Mouse (Mus musculus) kidney, adult 9 months (tissue): ENCODE results near the gene Dytn.

Source experiments
- DNase-seq: peaks from one replicate; pipeline ENCODE4 v3.0.0; 2022

The Dytn gene

GRCm38 (mm10) chr1:63576803-63577202 lies 109.9 kb downstream of the Dytn start:
- DNase-seq = no peak

DNA sequence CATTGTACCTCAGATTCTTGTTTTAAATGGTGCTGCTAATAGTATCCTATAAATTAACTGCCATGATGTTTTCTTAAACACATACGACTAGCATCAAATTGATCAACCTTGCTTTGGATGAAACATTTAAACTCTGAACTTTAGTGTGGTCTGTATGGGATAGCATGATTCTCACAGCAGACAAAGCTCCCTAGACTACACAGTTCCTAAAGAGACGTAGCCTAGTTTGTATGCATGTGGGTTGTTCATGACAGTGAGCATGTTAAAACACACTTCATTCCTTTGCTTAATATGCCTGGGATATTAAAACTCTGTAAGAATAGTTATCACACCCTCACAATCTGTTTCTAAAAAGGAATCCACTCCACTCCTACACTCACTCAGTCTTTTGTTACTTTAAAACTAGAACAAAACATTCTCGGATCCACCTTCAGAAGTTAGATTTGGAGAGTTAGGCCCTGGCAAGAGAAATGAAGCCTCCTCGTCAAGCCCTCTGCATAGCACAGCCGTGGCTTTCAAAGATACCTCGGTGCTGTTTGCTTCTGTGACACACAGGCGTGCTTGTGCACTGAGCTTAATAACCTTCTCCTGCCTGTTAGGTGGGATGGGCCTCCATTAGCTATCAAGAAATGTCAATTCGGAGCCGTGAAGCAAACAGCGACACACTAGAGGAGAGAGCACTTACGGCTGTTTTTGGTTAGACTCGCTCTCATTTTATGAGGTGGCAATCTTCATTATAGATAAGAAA lies 112.7 kb downstream of the Dytn start:
- DNase-seq = no peak

- no peak for DNase-seq
Observed at GRCm38 (mm10) chr1:63573432-63573831, 113.3 kb downstream of the Dytn start.
